Mouse (Mus musculus) WW6 (cell line): ENCODE data around the gene Pip4k2b.
A peak's percentile ranks its signal among the peaks of the same experiment; 100 is the strongest.
"Not testable (repeated sequence)": the region's sequence is repeated elsewhere in the genome, so short reads cannot be mapped to it uniquely, and the experiment has no call there.

Source experiments
- DNase-seq: peaks from one replicate; pipeline ENCODE4 v3.0.0-alpha.2; 2013; ENCODE audit warnings: low read depth, low spot score

The Pip4k2b gene

DNA sequence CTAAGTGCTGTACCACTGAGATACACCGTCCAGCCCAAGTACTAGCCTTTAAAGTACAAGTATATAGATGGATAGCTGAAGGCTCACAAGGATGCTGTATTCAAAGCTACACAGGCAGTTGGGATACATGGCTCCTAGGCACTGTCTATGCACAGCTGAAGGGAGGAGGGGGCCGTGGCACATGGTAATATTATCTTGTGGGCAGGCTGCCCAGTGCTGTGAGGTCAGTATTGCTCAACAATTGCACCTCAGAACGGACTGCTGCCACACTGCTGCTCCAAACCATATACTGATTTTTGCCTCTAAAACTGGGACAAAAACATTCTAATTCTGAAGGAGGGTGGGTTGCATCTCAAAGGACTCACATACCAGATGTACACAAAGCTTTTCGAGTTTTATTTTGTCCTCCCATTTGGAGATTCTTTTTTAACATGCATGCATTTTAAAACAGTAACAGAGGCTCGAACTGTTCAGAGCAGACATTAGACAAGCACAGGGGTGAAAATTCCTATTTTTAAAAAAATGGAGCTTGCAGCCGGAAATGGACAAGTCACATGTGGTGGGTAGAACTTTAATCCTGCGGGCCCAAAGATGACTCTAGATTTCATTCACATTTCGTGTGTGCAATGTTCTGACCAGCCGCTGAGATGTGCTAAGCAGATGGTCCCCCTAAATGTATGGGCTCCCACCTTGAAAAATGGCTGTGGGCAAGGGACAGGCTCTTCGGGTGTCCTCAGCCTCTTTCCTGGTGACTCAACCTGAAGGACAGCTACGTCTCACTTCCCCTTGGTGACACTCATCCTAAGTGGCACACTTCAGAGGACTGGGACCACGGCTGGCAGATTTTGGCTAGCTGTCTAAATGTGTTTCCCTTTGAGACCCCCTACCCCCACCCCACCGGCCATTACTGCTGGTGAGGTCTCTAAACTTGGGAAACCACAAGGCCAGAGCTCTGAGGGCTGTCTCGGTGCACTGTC, 29.4 kb downstream of the Pip4k2b start:
- DNase-seq: no peak

DNA sequence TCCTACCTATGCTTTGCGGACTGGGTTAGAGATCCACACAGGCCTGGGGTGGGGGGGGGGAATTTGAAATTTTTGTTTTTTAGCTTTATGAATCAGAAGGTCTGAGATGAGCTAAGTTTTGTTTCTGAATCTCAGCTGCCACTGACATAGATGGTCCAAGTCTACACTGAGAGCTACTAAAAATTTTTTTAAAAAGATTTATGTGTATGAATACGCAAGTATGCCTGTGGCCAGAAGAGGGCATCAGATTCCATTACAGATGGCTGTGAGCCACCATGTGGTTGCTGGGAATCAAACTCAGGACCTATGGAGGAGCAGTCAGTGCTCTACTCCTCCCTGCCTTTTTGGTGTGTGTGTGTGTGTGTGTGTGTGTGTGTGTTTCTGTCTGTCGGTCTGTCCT, 30.1 kb downstream of the Pip4k2b start:
- DNase-seq: no peak

DNA sequence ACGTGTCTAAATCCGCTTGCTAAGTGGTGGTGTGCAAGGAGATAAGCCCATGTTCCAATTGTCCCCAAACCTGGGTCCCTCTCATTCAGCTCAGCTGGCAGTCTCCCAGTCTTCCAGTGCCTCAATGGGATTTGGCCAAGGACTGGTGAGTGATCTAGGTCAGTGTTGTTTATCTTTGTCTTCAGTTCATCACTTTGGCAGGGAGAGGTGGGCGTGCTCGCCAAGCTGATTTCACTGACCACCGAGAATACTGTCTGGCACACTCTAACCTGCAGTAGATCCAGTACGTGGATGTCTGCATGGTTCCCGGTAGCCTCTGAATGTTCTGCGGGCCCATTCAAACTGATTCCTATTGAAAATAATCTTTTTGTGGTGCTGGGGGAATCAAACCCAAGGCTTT, 30.6 kb downstream of the Pip4k2b start:
- no peak for DNase-seq

DNA sequence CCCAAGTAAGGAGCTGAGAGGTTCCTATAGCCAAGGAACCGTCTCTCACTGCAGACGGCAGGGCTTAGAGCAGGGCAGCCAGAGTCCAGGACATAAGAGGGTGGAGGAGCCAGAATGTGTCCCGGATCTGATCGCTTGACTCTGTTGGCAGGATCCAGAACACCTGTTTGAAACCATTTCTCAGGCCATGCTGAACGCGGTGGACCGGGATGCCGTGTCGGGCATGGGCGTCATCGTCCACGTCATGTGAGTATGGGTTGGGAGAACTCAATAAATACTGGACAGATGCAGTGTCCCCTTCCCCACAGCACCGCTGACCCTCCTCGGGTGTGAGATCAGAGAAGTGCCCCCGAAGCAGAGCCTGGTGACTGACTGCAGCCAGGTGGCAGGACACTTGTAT, 32.2 kb downstream of the Pip4k2b start:
- no peak for DNase-seq

DNA sequence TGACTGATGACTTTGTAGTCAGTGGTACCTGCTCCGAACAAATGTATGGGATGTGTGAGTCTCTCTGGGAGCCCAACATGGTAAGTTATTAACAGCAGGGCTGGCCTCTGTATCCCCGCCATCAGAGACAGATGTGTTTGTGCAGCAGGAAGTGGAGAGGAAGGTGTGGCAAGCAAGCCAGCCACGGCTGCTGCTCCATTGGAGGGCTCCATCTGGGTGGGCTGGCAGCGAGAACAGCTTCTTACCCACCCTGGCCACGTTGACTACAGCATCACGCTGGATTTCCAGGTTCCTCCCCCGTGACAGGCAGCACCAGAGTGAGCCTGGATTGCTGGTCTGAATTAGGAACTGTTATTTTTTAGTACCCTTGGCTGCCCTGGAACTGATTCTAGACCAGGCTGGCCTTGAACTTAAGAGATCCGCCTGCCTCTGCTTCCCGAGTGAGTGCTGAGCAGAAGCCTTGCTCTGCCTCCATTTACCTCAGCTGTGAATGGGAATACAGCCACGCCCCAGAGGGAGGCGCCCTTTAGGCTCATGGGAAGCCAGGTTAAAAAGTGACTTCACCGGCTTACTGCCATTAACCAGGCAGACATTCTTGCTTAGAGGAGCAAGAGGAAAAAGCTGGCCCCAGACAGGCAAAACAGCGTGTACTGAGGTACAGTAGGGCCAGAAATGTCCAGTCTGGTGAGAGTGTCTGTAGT, 33.2 kb downstream of the Pip4k2b start:
- DNase-seq: no peak

DNA sequence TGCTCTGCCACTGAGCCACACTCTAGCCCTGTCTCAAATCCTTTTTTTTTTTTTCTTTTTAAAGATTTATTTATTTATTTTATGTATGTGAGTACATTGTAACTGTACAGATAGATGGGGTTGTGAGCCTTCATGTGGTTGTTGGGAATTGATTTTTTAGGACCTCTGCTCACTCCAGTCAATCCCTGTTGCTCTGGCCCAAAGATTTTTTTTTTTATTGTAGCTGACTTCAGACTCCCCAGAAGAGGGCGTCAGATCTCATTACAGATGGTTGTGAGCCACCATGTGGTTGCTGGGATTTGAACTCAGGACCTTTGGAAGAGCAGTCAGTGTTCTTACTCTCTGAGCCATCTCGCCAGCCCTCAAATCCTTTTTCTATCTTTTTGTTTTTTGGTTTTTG, 34.4 kb downstream of the Pip4k2b start:
- not testable (repeated sequence) for DNase-seq

DNA sequence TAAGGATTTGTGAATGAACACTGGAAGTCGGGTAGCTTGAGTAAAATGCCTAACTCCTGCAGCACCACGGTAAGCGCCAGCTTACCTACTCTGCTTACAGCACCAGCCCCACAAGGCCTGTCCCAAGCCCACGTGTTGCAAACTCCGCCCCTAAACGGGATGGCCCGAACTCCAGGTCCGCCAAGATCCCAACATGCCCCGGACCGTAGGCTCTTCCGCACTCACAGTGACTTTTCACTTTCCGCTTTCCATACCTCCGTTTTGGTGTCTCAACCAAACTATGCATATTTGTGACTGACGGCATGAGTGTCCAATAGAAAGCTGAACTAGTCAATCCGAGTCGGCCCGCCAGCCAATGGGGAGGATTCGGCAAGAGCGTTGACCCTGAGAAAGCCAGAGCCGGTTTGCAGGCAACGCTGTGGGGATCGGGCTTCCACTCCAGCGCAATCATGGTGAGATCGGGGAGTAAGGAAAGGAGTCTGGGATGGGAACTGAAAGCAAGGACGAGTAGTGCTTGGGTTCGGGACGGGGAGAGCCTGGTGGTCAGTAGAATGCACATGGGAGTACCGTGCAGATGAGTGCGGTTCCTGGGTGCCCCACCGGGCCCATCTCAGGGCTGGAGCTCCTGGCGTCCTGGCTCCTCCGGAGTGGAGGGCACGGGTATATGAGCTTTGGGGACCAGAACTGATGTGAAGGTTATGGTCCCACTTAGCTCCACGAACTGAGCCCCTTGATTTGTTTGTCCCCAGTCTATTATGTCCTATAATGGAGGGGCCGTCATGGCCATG, 41.3 kb downstream of the Pip4k2b start, which contains the start of gene Psmb3:
Gene Psmb3, plus strand, starts transcription at position 361 of the 788 bp plus-strand sequence.
- DNase-seq: peak; percentile 100

DNA sequence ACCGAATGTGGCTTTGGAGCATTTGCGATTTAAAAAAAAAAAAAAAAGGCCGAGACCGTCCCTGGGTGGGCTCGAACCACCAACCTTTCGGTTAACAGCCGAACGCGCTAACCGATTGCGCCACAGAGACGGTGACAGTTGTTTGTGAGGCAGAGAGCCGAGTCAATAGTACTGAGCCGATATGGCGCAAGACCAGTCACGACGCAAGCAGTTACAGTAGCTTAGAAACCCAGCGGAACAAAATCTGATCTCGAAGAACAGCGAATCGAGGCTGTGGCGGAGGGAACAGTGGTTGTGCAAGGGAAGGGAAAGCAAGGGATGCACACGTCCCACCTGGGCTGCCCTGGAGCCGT, 42.1 kb downstream of the Pip4k2b start:
- no peak for DNase-seq

DNA sequence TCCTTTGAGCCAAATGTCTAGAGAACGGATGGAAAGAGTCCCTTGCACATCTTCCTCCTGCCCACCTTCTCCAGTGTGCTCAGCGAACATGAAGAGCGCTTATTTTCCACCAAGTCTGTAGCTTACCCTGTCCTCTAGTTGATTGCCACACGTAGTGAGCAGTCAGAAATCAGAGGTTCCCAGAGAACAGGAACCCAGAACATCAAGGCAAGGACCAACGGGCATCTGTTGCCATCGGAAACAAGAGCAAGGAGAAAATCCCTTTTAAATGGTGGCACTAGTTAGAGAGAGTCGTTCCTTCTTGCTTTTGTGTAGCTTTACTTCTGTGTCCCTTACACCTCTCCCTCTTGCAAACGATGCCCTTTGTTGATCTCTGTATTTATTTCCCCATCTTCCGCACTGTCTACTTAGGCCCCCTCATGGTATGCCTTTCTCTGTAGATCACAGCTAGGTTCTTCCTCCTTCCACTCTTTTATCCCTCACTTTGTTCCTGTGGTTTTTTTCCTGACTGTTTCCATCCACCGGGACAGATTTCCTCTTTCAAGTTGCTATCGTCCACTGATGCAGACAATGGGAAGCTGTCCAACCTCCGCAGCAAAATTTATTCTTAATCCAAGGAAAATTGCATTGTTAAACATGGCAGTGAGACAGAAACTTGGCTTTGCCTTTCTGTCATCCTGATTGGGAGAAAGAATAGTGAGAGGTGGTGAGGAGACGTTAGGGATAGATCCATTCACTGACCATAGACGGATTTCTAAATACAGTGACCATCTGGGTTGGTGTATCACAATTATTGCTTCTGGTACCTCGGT, 42.7 kb downstream of the Pip4k2b start:
- DNase-seq: no peak

DNA sequence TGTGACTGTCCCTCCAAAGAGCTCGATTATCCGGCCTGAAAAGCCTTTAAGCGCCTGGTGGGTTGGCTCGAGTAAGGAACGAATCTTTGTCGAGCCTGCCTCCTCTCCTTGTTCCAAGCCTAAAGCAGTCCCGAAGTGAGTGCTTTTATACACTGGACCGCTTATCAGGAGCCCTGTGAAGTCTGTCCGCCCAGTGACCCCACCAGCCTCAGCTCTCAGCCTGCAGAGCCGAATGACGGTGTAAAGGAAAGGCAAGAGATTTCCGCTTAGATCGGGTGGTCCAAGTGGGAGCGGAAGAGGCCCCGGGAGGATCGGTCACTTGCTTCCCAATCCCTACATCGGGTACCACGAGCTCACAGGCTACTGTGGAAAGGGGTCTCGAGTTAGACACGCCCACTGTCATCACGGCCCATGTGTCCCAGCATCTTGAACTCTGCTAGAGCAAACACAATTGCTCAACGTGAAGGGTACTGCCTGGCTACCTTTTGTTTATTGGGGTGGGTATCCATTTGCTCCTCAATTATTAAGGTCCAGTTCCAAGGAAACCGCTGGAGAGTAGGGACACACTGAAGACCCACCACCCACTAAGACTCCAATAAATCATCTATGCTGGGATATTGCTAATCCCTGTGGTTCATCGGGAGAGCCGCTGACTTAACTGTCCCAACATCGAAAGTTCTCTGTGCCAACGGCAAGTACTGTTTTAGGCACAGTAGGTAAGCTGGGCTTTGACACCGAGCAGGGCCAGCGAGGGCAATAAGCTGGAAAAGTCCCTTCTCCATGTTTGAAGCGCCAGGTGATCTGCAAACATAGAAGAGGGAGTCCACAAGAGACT, 43.5 kb downstream of the Pip4k2b start:
- DNase-seq: no peak

DNA sequence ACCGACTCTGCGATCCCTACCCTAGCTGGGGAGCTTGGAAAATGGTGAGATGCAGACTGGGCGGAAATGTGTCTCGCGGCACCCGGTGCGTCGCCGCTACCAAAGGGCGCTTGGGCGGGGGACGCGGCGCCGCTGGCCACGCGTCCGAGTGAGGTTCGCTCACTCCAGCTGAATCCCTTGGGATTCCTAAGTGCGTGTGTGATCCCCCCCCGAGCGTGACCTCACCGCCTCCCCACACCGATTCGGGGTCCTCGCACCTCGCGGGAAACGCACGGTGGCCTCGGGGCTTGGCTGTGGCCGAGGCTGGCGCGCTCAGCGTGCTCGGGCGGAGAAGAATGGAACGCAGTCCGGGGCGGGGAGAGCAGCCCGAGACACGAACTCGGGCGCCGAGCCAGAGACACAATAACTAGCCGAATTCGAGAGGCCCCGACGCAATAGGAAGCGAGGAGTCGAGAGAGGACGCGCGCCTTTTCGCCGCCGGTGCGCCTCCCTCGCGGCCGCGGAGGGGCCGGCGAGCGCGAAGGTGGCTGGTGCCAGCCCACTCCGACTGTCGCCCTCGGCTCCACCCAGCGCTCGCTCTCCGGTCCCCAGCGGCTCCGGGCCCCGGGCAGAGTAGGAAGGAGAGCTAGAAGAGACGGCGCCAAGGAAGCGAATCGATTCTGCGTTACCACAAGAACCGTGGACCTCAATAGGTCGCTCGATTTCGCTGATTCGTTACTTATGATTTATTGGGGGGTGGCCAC, 44.3 kb downstream of the Pip4k2b start, which contains the start of gene Pcgf2:
Gene Pcgf2, minus strand, starts transcription at position 495 of the 743 bp plus-strand sequence.
- no peak for DNase-seq

DNA sequence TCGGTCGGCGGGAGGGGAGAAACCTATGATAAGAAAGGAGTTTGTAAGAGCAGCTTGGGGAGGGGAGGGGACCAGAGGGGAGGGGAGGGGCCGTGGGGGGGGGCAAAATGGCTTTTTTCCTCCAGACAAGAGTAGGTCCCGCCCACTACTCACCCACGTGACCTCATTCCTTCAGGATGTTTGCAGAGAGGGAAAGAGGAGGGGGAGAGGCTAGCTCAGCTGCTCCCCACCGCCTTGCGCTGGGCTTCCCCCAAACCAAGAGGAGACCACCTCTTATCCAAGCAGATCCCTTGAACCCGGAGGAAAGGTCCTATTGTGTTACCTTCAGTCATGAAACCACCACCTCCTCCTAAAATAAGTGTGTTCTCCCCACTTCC, 44.9 kb downstream of the Pip4k2b start:
- DNase-seq: peak; percentile 89

DNA sequence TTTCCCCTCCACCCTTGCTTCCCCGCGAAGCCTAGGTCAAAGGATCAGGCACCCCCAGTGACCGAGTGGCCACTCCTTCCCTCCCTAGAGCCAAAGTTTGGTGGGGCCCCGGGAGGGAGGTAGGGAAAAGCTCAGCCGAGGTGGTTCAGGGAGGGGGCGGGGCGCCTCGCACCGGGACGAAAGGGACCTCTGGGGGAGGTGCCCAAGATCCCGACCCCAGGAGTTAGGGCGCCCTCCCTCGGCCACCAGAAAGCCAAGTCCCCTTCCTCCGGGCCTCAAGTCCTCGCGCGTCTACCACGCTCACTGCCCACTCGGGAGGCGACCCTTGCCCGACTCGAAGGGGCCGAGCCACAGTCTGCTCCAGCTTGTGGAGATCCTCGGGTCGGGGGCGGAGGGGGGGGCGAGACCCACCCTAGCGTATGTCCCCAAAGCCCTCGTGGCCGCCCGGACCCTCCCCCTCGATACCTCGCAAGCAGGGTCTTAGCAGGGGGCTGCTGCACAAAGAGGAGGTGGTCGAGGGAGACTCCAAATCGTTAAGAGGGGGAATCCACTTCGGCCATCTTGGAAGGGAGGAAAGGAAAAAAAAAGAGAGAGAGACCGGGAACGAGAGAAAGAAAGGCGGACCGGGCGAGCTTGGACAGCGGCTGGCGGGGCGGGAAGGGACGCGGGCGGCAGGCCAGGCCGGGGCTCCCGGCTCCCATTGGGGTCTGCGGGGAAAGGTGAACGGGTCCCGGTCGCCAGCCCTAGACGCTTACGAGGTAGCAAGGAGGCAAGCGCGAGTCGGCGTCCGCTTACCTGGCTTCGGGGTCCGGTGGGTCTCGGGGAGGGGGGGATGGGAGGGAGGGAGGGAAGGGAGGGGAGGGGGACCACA, 45.5 kb downstream of the Pip4k2b start:
- peak; percentile 84 for DNase-seq

DNA sequence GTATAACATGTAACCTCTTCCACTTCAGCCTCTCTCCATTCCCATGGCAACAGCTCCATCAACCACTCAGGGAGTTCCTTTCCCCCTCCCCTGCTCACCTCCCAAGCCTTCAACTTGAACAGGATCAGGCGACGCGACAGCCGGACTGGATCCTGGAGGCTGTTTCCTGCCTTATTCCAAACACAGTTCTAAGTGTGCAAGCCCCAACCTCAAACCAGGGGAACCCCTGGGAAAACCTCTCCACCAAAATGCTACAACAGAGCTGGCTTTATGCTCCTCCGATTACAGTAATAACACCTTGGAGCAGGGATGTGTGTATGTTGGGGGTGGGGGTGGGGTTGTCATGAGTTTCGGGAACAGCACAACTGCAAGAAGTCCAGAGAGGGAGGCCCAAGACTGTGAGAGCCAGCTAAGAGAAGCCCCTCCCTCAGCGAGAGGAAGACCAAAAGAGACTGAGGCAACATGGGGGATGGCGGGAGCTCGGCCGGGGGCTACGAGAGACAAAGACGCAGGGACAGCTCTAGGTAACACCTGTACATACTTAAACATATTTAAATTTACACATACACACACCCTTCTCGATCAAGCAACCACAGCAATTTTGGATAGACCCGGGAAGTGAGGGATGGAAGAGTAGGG, 46.5 kb downstream of the Pip4k2b start:
- no peak for DNase-seq

DNA sequence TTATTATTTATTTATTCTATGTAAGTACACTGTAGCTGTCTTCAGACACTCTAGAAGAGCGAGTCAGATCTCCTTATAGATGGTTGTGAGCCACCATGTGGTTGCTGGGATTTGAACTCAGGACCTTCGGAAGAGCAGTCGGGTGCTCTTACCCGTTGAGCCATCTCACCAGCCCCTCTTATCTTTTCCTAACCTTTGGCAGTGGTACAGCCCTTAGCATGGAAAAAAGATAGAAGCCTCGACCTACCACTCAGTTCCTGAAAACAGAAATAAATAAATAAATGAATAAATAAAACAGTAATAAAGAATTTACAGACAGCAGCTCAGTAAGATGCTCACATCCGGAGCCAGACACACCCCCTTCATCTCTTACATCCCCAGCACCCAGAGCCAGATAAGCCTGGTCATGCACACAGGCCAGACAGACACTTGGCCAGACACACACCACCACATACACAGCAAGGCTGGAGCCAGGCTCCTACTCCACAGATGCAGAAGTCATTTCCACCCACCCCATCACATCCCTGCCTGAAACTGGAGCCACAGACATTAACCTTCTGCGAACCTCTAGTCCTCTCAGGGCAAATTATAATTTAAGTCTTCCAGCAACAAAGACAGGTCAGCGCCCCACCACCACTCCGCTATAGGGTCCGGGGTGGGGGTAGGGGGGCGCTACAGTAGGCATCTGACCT, 47.2 kb downstream of the Pip4k2b start:
- no peak for DNase-seq

DNA sequence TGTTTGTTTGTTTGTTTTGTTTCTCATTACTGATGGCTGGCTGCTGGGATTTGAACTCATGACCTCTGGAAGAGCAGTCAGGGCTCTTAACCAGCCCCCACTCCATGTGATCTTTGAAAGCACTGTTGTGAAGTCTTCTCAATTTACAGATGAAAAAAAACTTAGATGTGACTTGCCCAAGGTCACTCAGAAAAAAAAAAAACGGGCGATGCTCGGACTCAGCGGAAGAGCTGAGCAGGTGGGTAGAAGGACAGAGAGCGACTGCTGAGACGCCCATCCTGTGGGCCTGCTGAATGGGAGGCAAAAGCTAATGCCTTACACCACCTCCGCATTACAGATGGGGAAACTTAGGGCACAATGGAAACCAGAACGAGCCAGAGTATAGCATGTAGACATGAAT, 47.8 kb downstream of the Pip4k2b start:
- no peak for DNase-seq

DNA sequence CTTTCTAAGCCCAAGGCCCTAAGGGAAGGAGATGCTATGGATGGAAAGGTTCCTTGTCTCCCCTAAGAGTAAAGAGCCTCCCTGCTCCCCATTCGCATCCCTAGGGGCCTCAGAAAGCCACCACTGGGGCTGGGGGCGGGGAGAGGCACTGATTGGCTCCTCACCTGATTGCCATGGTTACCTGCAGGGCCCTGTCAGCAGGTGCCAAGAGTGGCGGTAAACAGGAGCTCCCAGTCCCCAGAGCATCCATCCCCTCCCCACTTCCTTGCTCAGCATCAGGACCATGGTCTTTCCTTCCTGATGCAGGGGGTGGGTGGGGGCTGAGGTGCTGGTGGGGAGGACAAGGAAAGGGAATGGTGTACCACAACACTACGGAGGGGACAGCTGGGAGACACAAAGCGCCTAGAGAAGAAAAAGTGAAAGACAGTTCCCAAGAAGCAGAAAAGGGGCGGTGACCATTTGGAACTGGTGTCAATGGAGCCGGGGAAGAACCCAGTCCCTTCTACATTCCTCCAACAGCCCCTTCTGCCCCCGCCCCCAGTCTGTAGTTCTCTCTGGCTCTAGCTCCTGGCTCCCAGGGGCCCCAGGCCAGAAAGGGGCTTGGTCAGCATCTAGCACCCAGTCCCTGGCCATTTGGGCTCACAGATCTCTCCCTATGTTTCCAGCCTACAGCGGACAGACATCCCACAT, 48.6 kb downstream of the Pip4k2b start:
- DNase-seq: no peak
